Mouse (Mus musculus): ENCODE results near the gene Vamp3. TPM values are rescaled to one million over a fixed set of nuclear protein-coding genes. Genes with fewer than 3 reads are reported as not detected.

Vamp3 gene
- total and polyA plus RNA-seq, 3 experiments = 58.4 to 61.4 TPM; not detected in 1

- H3K36me3 ChIP-seq (ENCODE audit: control insufficient read depth in 1 of 2, insufficient read depth in 2 of 2, low read length in 2 of 2) = no peaks in the 10 kb centered on the region
- H3K27ac ChIP-seq (ENCODE audit: control insufficient read depth, low read depth, low read length) = no peak overlapping the region
- H3K27me3 ChIP-seq (ENCODE audit: control insufficient read depth in 1 of 2, insufficient read depth in 2 of 2, low read length in 2 of 2) = no peaks in the 10 kb centered on the region
- no peak overlapping the region for H3K9ac ChIP-seq (ENCODE audit: control insufficient read depth, low read depth, low read length, poor library complexity, severe bottlenecking)
- H3K4me3 ChIP-seq (ENCODE audit: control insufficient read depth in 1 of 2, insufficient read depth in 1 of 2, low read depth in 2 of 2, low read length in 2 of 2) = no peak overlapping the region
- H3K4me1 ChIP-seq (ENCODE audit: control insufficient read depth in 1 of 2, insufficient read depth in 2 of 2, low read length in 2 of 2) = no peaks in the 10 kb centered on the region
- no peaks in the 10 kb centered on the region for H3K9me3 ChIP-seq (replicated peaks; ENCODE audit: insufficient read depth, low read length)
- TF ChIP-seq MEF2A (IDR thresholded peaks at IDR 0.05; ENCODE audit: extremely low read depth, insufficient replicate concordance, low read depth, low read length, poor library complexity, severe bottlenecking) = no peak
- no peak for TF ChIP-seq RCOR1 (IDR thresholded peaks at IDR 0.05; ENCODE audit: low read depth, low read length)
- TF ChIP-seq KAT2A (conservative IDR thresholded peaks at IDR 0.05; ENCODE audit: low read depth, low read length) = no peak
- no peak for TF ChIP-seq ZMIZ1 (IDR thresholded peaks at IDR 0.05; ENCODE audit: low read depth, low read length)
- TF ChIP-seq ZC3H11A (IDR thresholded peaks at IDR 0.05; ENCODE audit: low read depth, low read length) = no peak
- no peak for TF ChIP-seq TAL1 (IDR thresholded peaks at IDR 0.05; ENCODE audit: low read length)
- TF ChIP-seq POLR2AphosphoS2 (IDR thresholded peaks at IDR 0.05; ENCODE audit: low read length) = no peak
- no peak for TF ChIP-seq JUND (IDR thresholded peaks at IDR 0.05; ENCODE audit: low read depth, low read length)
- TF ChIP-seq CTCF (IDR thresholded peaks at IDR 0.05 in 2 of 3, conservative IDR thresholded peaks at IDR 0.05 in 1 of 3; ENCODE audit: control insufficient read depth in 1 of 3, insufficient read depth in 1 of 3, low read depth in 2 of 3, low read length in 3 of 3, poor library complexity in 1 of 3, severe bottlenecking in 1 of 3) = no peak
- no peak for DNase-seq (ENCODE audit: low read depth, low spot score)
- no peaks in the 10 kb centered on the region for H3K79me2 ChIP-seq (ENCODE audit: control insufficient read depth, insufficient read depth, low read length, poor library complexity)
These were observed 46.4 kb upstream of the Vamp3 start for GRCm38 (mm10) chr4:151104147-151104546.

- H3K4me3 ChIP-seq (ENCODE audit: control insufficient read depth in 1 of 2, insufficient read depth in 1 of 2, low read depth in 2 of 2, low read length in 2 of 2) = no peak overlapping the region
- no peak overlapping the region for H3K9ac ChIP-seq (ENCODE audit: control insufficient read depth, low read depth, low read length, poor library complexity, severe bottlenecking)
- H3K79me2 ChIP-seq (ENCODE audit: control insufficient read depth, insufficient read depth, low read length, poor library complexity) = no peaks in the 10 kb centered on the region
- DNase-seq (ENCODE audit: low read depth, low spot score) = no peak
- no peaks in the 10 kb centered on the region for H3K36me3 ChIP-seq (ENCODE audit: control insufficient read depth in 1 of 2, insufficient read depth in 2 of 2, low read length in 2 of 2)
- no peaks in the 10 kb centered on the region for H3K9me3 ChIP-seq (replicated peaks; ENCODE audit: insufficient read depth, low read length)
- H3K27ac ChIP-seq (ENCODE audit: control insufficient read depth, low read depth, low read length) = no peak overlapping the region
- H3K27me3 ChIP-seq (ENCODE audit: control insufficient read depth in 1 of 2, insufficient read depth in 2 of 2, low read length in 2 of 2) = no peaks in the 10 kb centered on the region
- no peak for TF ChIP-seq E2F4 (IDR thresholded peaks at IDR 0.05; ENCODE audit: borderline replicate concordance, low read depth, low read length)
- TF ChIP-seq POLR2AphosphoS5 (IDR thresholded peaks at IDR 0.05; ENCODE audit: borderline replicate concordance, low read depth, low read length) = no peak
- no peak for TF ChIP-seq MYC (IDR thresholded peaks at IDR 0.05; ENCODE audit: low read depth, low read length)
- no peak for TF ChIP-seq USF2 (IDR thresholded peaks at IDR 0.05; ENCODE audit: borderline replicate concordance in 1 of 2, insufficient read depth in 1 of 2, low read depth in 1 of 2, low read length in 2 of 2)
- no peak for TF ChIP-seq CHD2 (IDR thresholded peaks at IDR 0.05; ENCODE audit: low read length)
- TF ChIP-seq ZNF384 (IDR thresholded peaks at IDR 0.05; ENCODE audit: low read depth, low read length) = no peak
- TF ChIP-seq NELFE (IDR thresholded peaks at IDR 0.05; ENCODE audit: low read depth, low read length) = no peak
- no peak for TF ChIP-seq BHLHE40 (IDR thresholded peaks at IDR 0.05; ENCODE audit: borderline replicate concordance, low read depth, low read length)
- TF ChIP-seq SIN3A (IDR thresholded peaks at IDR 0.05; ENCODE audit: low read length) = no peak
- TF ChIP-seq HCFC1 (IDR thresholded peaks at IDR 0.05; ENCODE audit: low read depth, low read length) = no peak
- no peak for TF ChIP-seq RCOR1 (IDR thresholded peaks at IDR 0.05; ENCODE audit: low read depth, low read length)
- no peak for TF ChIP-seq CTCF (IDR thresholded peaks at IDR 0.05 in 2 of 3, conservative IDR thresholded peaks at IDR 0.05 in 1 of 3; ENCODE audit: control insufficient read depth in 1 of 3, insufficient read depth in 1 of 3, low read depth in 2 of 3, low read length in 3 of 3, poor library complexity in 1 of 3, severe bottlenecking in 1 of 3)
- TF ChIP-seq MAZ (IDR thresholded peaks at IDR 0.05; ENCODE audit: low read depth, low read length) = no peak
- no peak for TF ChIP-seq KAT2A (conservative IDR thresholded peaks at IDR 0.05; ENCODE audit: low read depth, low read length)
- TF ChIP-seq POLR2AphosphoS2 (IDR thresholded peaks at IDR 0.05; ENCODE audit: low read length) = no peak
- no peak for TF ChIP-seq SMC3 (IDR thresholded peaks at IDR 0.05; ENCODE audit: low read depth, low read length)
- no peak for TF ChIP-seq MAX (IDR thresholded peaks at IDR 0.05; ENCODE audit: low read length)
- no peaks in the 10 kb centered on the region for H3K4me1 ChIP-seq (ENCODE audit: control insufficient read depth in 1 of 2, insufficient read depth in 2 of 2, low read length in 2 of 2)
These were observed 45.9 kb upstream of the Vamp3 start for GRCm38 (mm10) chr4:151103646-151104045.

Data from MEL (cell line).